Mouse (Mus musculus) adrenal gland, postnatal 4 days (tissue): Measurements from ENCODE around the gene Slc2a2. TPM values are rescaled to one million over a fixed set of nuclear protein-coding genes. Genes with fewer than 3 reads are reported as not detected.

Experiments used
- DNase-seq, 2 experiments: peaks; one replicate each; pipeline ENCODE4 v3.0.0; 2021 to 2022; ENCODE audit warnings: low spot score in 2 of 2, mixed read lengths in 2 of 2
- long read RNA-seq, 2 experiments: library from polyadenylated mRNA; stranded (forward); transcript quantifications; one replicate each; pipeline ENCODE4 v2.0.0; 2021
- total RNA-seq, 2 experiments: library from RNA; stranded (reverse); gene quantifications; 2 replicates each; pipeline ENCODE4 v1.2.3; 2021

Slc2a2 gene
- 10 to 100 TPM; 11.2 to 22.3 TPM for total RNA-seq
- long read RNA-seq, experiment 1, full-length matches to known transcripts = 5 of 7 reads
- long read RNA-seq, experiment 1, partial matches to known transcripts = 1 of 7 reads
- long read RNA-seq, experiment 1, other reads (novel, unspliced or antisense) = 1 of 7 reads
- long read RNA-seq, experiment 2, full-length matches to known transcripts = 2 of 2 reads
- long read RNA-seq, experiment 2, partial matches to known transcripts = 0 of 2 reads
- long read RNA-seq, experiment 2, other reads (novel, unspliced or antisense) = 0 of 2 reads

DNA sequence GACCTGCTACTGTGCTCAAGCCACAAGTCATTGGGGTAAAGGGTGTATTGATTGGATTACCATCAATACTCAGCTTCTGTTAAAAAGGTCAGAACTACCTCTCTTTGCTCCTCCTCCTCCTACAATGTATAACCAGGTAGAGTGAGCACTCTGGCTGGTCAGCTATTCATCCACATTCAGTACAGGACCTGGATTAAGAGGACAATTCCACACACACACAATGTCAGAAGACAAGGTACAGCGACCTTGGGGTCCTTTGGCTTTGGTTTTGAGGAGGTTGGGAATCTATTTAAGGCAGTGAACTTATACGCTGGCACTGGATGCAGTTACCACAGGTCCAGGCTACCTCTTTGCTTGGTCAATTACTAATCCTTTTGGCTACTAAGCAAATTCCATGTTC lies at the start of gene Slc2a2:
Gene Slc2a2 (plus strand): TSS at position 107 of the 400 bp plus-strand sequence.
- DNase-seq = no peak

DNA sequence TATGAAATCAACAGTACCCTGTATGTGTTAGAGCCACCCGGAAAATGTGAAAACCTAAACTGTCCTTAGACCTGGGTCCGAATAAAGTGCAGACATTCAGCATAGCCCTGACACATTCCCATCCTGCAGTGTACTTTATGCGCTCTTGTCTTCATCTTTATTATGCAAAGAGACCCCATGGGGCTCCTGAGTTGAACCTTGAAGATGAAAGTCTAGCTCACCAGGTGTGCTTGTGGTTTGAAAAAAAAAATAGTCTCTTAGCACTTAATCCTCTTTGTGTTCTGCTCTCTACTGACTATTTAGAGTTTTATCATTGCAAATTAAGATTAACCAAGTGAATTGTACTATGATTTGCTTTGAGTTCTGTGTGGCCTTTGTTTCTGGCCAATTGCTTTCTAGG lies 45.1 kb upstream of the Slc2a2 start:
- no peak for DNase-seq

DNA sequence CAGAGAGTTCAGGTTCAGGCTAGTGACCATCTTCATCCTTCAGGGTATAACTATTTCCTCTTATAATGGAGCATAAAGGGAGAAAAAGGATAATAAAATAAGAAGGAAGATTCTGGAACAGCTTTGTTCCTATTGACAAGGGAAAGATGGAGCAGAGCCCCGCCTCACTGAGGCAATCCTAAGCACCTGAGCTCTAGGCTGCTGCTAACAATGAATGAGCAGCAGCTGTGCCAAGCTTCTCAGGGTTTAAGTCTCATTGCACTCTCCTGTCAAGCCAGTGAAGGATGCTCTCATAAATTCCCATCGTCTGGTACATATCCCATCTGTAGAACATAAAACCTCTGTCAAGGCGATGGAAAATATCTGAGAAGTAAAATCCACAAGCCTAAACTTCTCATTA lies 44.7 kb upstream of the Slc2a2 start:
- no peak for DNase-seq

DNA sequence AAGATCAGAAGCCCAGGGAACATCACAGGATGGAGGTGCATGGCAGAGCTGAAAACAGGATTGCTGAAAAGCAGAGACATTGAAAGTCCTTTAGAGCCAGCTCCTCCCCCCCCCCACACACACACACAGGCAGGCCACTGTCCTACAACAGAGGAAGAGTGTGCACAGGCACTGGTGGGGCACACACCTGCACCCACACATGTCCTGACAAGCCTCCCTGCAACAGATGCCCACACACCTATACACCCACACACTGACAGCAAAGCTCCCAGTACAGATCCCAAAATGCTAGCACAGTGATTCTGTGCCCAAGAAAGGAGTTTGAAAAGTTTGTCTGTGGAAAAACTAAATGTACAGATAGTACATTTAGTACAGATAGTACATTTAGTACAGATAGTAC lies 43.0 kb upstream of the Slc2a2 start:
- DNase-seq = no peak

DNA sequence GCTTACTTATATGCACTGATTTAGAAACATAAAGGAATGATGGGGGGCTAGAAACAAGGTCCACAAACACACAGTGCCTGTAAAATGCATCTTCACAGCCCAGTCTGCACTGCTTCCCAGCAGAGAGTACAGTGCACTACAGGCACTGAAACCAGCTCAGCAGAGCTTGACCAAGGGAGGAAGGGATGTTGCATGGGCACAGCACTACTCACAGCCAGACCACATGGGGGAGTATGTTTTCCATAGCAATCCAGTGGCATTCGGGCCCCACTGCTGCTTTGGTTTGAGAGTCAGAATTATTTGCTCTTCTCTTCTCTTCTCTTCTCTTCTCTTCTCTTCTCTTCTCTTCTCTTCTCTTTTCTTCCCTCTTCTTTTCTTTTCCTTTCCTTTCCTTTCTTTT lies 39.4 kb upstream of the Slc2a2 start:
- no peak for DNase-seq

DNA sequence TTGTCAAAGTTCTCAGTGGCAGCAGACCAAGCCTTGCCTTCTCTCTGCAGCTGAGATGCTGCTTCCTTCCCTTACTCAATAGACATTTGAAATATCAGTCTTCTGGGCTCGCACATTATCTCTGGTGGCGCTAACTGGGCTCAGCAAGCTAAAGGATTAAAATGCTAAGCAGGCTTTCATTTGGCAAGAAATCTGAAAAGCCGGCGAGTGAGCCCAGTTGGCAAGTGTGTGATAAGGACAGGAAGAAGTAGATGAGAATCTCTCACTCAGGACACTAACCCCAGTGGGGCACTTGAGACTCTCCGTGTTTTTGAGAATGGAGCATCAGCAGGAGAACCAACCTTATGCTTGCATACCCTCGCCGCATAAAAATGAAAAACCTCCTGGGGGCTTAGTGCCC lies 16.9 kb upstream of the Slc2a2 start:
- no peak for DNase-seq

DNA sequence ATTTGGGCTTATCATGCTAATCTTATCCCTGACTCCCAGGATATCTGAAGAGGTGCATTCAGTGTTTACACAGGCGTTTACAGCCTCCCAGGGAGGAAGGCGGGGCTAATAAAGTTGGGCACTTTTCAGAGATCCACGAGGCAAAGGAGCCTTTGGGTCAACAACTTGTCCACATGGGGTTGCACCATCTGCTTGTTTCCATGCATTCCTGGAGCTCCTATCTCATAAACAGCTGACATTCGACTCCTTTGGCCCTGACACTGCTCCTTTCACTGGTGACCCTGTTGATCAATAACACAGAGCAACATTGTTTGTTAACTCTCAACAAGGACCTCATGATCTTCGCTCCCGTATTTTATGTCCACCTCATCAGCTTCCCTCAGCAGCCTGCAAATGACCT lies 15.8 kb upstream of the Slc2a2 start:
- no peak for DNase-seq

DNA sequence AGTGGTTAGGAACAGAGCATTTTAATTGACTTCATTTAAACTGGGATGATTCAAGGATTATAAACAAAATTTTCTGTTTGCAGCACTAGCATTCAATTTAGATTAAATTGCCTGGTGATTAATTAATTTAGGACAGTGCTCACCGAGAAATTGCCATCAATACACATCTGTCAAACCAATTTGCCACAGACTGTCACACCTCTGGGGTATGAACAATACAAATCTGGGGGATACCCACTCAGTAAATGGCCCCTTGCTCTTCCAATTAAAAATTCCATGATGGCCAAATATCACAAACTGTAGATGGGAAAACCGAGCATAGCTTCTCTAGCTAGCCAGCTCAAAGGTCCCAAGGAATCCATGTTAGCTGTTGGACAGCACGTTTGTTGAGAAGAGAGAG lies 15.3 kb upstream of the Slc2a2 start:
- no peak for DNase-seq

DNA sequence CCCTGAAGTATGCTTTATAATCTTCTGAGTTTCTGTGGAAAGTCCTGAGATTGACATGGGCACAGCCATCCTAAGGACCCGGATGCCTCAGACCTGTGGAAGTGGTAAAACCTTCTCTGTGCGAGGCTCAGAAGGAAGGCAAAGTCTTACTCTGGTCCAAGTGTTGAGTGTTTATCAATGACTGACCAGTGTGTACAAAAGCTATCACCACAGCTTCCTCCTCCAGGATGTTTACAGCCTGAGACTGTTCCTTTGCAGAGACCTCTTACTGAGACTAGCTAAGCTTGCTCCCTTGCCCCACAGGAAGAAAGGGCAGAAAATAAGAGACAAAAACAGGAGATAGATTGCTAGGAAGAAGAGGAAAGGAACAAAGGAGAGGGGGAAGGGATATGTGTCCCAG lies 12.2 kb upstream of the Slc2a2 start:
- no peak for DNase-seq

DNA sequence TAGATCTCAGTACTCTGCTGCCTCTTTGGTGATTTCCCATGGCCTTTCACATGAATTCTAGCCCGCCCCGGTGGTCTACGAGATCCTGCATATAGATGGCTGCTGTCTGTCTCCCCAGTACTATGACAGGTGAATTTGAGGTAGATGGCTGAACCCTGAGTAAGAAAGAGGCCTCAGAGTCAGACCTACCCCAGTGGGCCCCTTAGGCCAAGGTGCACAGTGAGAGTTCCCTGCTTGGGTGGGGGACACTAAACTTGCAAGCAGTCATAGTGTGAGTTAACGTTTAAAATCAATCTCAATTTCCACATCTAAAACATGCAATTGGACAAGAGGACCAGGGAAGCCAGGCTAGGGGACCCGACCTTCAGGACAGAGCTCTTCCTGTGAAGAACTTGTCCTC lies 2.9 kb upstream of the Slc2a2 start:
- no peak for DNase-seq

DNA sequence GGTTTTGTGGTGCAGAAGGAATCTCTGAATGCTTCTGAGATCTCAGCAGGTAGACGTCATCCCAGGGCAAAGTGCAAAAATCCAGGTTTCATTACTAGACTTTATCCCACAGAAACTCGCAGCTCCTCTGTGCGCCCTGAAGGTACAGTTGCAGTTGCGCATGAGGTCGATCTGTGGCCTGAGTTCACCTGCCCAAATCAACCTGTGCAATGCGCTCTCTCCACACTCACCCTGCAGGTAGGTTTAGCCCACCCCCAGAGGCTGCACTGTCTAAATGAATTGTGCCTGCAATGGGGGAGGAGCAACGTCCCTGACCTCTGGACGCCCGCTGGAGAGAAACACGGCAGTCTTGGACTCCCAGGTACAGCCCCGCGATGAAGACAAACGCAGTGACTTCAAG lies 2.1 kb upstream of the Slc2a2 start:
- no peak for DNase-seq

DNA sequence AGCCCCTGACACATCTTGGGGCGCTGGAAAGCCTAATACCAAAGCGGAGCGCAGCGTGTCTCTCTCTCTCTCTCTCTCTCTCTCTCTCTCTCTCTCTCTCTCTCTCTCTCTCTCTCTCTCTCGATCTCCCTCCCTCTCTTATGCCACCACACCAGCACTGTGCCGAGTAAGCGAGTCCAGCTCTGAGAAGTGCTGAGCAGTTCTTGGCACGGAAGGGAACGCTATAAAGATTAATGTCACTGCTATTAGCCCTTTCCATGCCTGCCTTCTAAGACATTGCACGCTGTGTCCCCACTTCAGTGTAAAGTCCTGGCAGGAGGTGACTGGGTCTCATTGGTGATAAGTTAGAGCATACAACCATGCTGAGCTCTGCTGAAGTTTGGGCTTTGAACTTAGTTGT lies 1.5 kb upstream of the Slc2a2 start:
- DNase-seq = no peak

DNA sequence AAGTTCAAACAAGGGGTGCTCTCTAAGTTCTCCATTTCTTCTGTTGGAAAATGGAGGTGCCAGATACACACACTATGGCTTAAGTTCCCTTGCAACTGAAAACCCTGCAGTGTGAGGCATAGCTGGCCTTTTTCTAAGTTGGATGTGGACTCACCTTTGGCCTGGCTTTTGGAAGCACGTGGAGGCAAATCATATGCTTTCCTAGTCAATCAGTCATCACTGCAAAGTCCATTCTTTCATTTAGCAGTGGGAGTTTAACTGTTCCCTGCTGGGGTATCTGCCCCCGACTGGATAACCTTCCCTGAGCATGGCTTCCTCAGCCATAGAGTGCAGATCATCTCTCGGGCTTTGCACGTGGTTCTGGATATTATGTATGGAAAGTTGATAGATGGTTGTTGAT lies 1.9 kb downstream of the Slc2a2 start:
- no peak for DNase-seq

DNA sequence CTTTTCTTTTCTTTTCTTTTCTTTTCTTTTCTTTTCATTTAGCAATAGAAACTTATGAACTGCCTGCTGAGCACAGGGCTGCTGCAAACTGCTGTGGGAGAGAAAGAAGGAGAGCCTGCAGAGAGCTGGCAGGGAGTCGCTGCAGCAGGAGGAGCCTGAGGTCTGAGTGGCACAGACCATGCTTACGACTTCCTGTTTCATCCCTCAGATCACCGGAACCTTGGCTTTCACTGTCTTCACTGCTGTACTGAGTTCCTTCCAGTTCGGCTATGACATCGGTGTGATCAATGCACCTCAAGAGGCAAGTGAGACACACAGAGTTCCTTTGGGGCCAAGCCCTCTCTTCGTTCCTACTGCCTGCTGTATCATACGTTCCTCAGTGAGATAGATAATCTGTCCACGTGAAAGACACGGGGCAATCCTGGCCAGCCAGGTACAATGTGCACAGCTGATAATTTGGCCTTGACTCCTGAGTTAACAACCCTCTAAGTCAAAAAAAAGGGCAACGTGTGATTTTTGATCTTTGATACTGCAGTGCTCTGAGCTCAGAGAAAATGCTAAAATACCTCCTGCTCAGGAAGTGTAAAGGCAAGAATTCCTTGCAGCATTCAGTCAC lies 7.9 kb downstream of the Slc2a2 start:
- DNase-seq = no peak

DNA sequence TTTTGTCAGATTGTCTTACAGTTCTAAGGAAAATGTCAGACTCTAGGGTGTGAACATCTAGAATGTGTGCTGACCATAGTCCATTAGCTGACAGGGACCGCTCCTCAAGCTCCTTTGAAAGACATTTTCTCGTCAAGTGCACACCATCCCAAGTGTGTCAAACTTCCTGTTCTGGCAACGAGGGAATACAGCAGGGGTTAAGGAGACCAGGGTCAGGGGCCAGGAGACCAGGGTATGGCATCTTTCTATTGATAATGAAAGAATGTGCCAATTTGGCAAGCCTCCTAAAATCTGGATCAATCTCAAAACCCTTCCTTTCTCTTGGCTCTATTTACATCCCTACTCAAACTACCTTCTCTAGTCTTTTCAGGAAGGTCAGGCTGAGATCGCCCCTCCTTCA lies 9.0 kb downstream of the Slc2a2 start:
- no peak for DNase-seq

DNA sequence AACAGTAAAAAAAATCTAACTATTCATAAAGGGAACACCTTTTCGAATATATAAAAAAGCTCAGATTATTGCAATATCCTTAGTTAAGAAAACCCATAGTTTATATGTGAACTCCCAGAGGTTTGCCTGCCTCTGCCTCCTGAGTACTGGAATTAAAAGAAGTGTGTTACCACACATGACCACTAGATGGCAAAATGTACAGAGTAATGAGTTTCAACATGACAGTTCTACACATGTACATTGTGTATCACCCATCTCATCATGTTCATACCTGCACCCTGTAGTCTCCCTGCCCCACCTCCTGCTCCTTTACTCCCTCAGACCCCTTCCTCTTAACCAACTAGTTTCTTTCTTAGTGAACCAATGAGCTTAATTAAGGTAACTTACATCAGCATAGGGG lies 12.0 kb downstream of the Slc2a2 start:
- no peak for DNase-seq

DNA sequence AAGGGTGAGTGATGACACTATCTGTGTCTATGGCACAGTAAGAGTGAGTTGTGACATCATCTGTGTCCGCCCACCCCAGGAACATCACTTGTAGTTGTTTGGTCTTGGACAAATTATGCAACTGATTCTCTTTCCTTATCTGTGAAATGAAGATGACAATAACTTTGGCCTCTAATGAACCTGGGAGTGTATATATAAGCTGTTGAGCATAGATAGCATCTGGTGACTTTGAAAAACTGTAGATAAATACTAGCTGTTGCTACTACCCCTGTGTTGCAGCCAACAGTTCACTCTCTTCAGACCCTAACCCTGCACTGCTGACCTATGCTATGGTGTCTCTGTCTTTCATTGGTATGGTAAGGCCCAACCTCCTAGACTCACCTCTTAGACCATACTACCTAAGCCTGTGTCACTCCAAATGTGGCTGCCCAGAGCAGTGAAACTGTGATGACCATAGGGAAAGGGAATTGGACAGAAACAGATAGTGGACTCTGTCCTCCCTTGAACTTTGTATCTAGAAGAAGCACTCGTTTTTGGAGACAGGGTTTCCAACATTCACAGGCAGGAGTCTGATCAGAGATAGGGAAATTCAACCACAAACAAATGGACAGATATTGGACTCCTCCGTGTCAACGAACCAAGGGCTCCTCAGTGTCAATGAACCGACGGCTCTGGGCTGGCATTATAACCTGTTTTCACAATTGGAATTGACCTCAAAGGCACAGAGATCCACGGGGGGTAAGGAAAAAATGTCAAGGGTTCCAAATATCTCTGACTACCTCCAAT lies 16.4 kb downstream of the Slc2a2 start:
- no peak for DNase-seq

DNA sequence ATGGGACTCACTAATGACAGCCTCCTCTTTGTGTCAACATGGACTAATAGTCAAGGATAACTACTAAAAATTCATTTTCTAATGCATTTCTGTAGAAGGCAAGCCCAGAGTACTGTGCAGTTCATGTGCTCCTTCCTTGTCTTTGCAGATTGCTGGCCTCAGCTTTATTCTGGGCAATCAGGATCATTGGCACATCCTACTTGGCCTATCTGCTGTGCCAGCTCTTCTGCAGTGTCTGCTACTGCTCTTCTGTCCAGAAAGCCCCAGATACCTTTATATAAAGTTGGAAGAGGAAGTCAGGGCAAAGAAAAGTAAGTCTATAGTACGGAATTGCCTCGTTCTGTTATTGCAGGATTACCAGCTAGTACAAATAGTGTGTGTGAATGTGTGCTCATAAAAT lies 20.8 kb downstream of the Slc2a2 start:
- no peak for DNase-seq

DNA sequence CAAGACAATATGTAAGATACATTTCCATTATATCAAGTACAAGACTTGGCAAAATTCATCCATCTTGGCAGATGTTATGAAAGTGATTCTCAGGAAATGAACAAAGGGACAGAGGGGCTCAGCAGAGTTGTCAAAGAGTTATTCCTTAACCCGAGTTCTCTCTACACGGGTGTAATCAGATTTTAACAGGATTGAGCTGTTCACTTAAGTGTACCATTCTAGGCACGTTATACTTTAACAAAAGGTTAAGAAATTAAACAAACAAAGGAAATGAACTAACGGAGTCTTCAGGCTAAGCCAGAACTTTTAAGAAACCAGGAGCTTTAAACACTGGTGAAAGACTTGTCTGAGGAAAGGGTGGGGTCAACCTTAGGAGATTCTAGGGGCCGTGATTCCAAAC lies 23.5 kb downstream of the Slc2a2 start:
- no peak for DNase-seq

DNA sequence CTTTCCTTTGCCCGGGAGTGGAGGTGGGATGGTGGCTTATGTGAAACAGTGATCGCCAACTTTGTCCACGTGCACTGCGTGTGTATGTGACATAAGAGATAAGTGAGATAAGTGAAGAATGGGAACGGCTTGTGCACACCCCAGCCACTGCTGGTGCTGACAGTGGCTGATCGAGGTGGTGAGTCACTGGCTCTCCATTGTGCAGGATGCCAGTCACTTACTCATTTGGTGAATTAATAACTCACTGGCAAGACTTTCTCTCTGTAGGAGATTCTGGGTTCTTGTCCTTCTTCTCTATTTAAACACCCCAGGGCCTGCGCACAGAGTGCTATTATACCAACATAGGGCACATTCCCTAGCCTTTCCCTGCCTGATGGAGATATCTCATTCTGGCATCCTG lies 24.1 kb downstream of the Slc2a2 start:
- no peak for DNase-seq

DNA sequence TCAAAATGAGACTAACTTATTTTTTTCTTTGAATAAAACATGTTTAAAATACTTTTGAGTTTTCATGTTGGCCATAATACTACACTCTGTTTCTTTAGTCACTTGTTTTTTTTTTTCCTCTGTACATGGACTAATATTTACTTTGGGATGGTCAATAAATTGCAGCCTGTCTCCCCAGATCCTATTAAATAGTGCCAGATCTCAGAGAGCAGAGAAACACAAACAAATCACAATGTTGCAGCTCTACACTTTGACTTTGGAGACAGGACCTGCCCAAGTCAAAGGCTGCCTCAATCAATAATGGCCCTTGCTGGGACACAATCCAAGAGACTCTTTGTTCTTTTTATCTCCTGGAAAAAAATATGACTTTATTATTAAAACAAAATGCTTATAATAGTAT lies 24.8 kb downstream of the Slc2a2 start:
- DNase-seq = no peak

DNA sequence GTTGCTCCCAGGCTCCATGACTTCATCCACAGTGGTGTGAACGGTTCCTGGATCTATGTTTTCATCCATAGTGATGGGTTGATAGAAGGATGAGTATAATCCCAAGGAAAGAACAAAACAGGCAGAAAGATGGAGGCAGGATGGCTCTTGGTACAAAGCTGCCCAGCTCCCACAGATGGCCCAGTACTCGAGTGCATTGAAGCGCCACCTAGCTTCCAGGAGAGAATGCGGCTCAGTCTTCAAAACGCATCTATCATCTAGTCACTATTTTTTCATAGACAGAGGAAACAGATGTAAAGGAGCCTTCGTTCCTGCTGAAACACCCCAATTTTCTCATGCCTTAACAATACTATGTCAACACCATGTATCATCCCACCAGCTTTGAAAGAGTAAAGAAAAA lies 25.8 kb downstream of the Slc2a2 start:
- no peak for DNase-seq

DNA sequence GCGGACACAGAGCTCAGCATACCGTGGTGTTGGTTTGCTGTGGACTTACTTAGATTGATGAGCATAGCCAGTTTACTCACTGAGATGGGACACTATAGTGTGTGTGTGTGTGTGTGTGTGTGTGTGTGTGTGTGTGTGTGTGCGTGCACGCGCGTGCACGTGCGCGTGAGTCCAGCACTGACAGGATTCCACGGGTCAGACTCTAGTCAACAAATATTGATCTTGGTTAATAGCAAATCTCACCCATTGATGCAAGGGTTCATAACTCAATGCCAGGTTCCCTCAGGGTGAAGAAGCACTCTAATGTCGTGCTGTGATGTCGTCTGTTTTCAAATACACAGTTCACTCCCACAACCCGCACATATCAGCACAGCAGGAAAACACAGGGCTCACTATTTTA lies 27.5 kb downstream of the Slc2a2 start:
- DNase-seq = no peak
